Mouse (Mus musculus) forebrain, embryonic 12.5 days (tissue): Measurements from ENCODE around the gene Sergef. TPM values are rescaled to one million over a fixed set of nuclear protein-coding genes. Genes with fewer than 3 reads are reported as not detected.

ENCODE experiments used
- ATAC-seq: fragments of 200-750 bp; cut with Nextera tagmentation; 2 replicates; pipeline ENCODE4 v1.8.0; 2017; ENCODE audit warnings: moderate TSS enrichment; ENCODE audit not compliant: low FRiP score
- H3K27ac ChIP-seq: fragments of 300-500 bp; sonication (generic); 2 replicates; pipeline ENCODE4 v1.5.1; 2016; ENCODE audit warnings: mild to moderate bottlenecking
- H3K27me3 ChIP-seq: fragments of 300-500 bp; sonication (generic); 2 replicates; pipeline ENCODE4 v1.6.1; 2016; ENCODE audit warnings: mild to moderate bottlenecking
- H3K36me3 ChIP-seq: fragments of 300-500 bp; sonication (generic); replicated peaks from 2 replicates; pipeline ENCODE4 v1.6.1; 2016; ENCODE audit warnings: mild to moderate bottlenecking
- H3K4me1 ChIP-seq: fragments of 300-500 bp; sonication (generic); 2 replicates; pipeline ENCODE4 v1.6.1; 2016
- H3K4me2 ChIP-seq: fragments of 300-500 bp; sonication (generic); 2 replicates; pipeline ENCODE4 v1.6.1; 2016; ENCODE audit warnings: mild to moderate bottlenecking, moderate library complexity
- H3K4me3 ChIP-seq: fragments of 300-500 bp; sonication (generic); replicated peaks from 2 replicates; pipeline ENCODE4 v1.5.1; 2016; ENCODE audit warnings: mild to moderate bottlenecking
- H3K9ac ChIP-seq: fragments of 300-500 bp; sonication (generic); 2 replicates; pipeline ENCODE4 v1.6.1; 2016; ENCODE audit warnings: mild to moderate bottlenecking
- H3K9me3 ChIP-seq: fragments of 300-500 bp; sonication (generic); 2 replicates; pipeline ENCODE4 v1.6.1; 2016
- WGBS: fragments of 180-500 bp; shearing (Covaris S2); methylation state at CpG from one replicate; pipeline ENCODE4 v1.1.7; 2016; 5-methylcytosine and 5-hydroxymethylcytosine counted together
- polyA plus RNA-seq: library from polyadenylated mRNA; unstranded; fragments of >200 nt; fragmentation: Nextera tagmentation; extraction: Ambion mirVana; gene quantifications from 2 replicates; pipeline ENCODE4 v1.2.1, GENCODE M21; 2016

Sergef gene
- polyA plus RNA-seq, 1 experiment from 2014 or later = 19.0 TPM

GRCm38 (mm10) chr7:46417467-46417866 lies 222.1 kb downstream of the Sergef start:
- peaks cover 9% of the 10 kb centered on the region; the same call in 1 of the 2 replicates for H3K27me3 ChIP-seq
- 74% methylated on average over 7 of the region's 7 CpGs for WGBS
- peaks cover 14% of the 10 kb centered on the region for H3K4me1 ChIP-seq
- H3K4me3 ChIP-seq = no peak overlapping the region
- H3K36me3 ChIP-seq = no peaks in the 10 kb centered on the region
- H3K4me2 ChIP-seq = no peak overlapping the region
- no peak overlapping the region for H3K9ac ChIP-seq
- no peak overlapping the region for H3K27ac ChIP-seq
- H3K9me3 ChIP-seq = no peaks in the 10 kb centered on the region
- no peak for ATAC-seq

- Histone ChIP-seq H3K27ac (no peak overlapping the region), H3K36me3 (no peaks in the 10 kb centered on the region), H3K4me2 (no peak overlapping the region), H3K27me3 (peaks cover 9% of the 10 kb centered on the region; the same call in 1 of the 2 replicates), H3K4me3 (no peak overlapping the region), H3K9me3 (no peaks in the 10 kb centered on the region), H3K9ac (no peak overlapping the region), H3K4me1 (no peaks in the 10 kb centered on the region; the same call in 1 of the 2 replicates)
- no peak for ATAC-seq
- 81% methylated on average over 14 of the region's 14 CpGs for WGBS
These were observed 223.7 kb downstream of the Sergef start for GRCm38 (mm10) chr7:46415818-46416425.

- no peak for ATAC-seq
- Histone ChIP-seq H3K27me3 (peaks cover 9% of the 10 kb centered on the region; the same call in 1 of the 2 replicates), H3K4me1 (no peaks in the 10 kb centered on the region), H3K4me2 (no peak overlapping the region), H3K36me3 (no peaks in the 10 kb centered on the region), H3K27ac (no peak overlapping the region), H3K9me3 (no peaks in the 10 kb centered on the region), H3K9ac (no peak overlapping the region), H3K4me3 (no peak overlapping the region)
- WGBS = 74% methylated on average over 6 of the region's 6 CpGs
These were observed 225.5 kb downstream of the Sergef start for GRCm38 (mm10) chr7:46413959-46414725.

GRCm38 (mm10) chr7:46412823-46413222 lies 226.8 kb downstream of the Sergef start:
- no peaks in the 10 kb centered on the region for H3K4me1 ChIP-seq
- H3K4me2 ChIP-seq = no peak overlapping the region
- 70% methylated on average over 5 of the region's 5 CpGs for WGBS

GRCm38 (mm10) chr7:46410727-46411126 lies 228.9 kb downstream of the Sergef start:
- no peak for ATAC-seq
- Histone ChIP-seq H3K4me1 (no peaks in the 10 kb centered on the region), H3K36me3 (no peaks in the 10 kb centered on the region), H3K4me3 (no peak overlapping the region), H3K27ac (no peak overlapping the region), H3K4me2 (no peak overlapping the region), H3K9me3 (no peaks in the 10 kb centered on the region), H3K9ac (no peak overlapping the region), H3K27me3 (peaks cover 9% of the 10 kb centered on the region; the same call in 1 of the 2 replicates)
- 86% methylated on average over 6 of the region's 6 CpGs for WGBS

More at GRCm38 (mm10) chr7:46412823-46413222, 226.8 kb downstream of the Sergef start:
- no peaks in the 10 kb centered on the region for H3K36me3 ChIP-seq
- H3K9ac ChIP-seq = no peak overlapping the region
- H3K27me3 ChIP-seq = peaks cover 9% of the 10 kb centered on the region; the same call in 1 of the 2 replicates
- no peak for ATAC-seq
- H3K9me3 ChIP-seq = no peaks in the 10 kb centered on the region
- no peak overlapping the region for H3K27ac ChIP-seq
- no peak overlapping the region for H3K4me3 ChIP-seq

GRCm38 (mm10) chr7:46409204-46409789 lies 230.3 kb downstream of the Sergef start:
- no peak overlapping the region for H3K4me2 ChIP-seq
- H3K4me3 ChIP-seq = no peak overlapping the region
- H3K9me3 ChIP-seq = no peaks in the 10 kb centered on the region
- WGBS = 50% methylated on average over 12 of the region's 12 CpGs
- ATAC-seq = no peak
- H3K36me3 ChIP-seq = no peaks in the 10 kb centered on the region
- 0 out of 2 replicates have a peak, but pooled peaks cover 4% of the 10 kb centered on the region for H3K27me3 ChIP-seq
- H3K27ac ChIP-seq = no peak overlapping the region
- H3K4me1 ChIP-seq = no peaks in the 10 kb centered on the region
- no peak overlapping the region for H3K9ac ChIP-seq

GRCm38 (mm10) chr7:46408606-46409005 lies 231.0 kb downstream of the Sergef start:
- no peak overlapping the region for H3K27ac ChIP-seq
- no peaks in the 10 kb centered on the region for H3K9me3 ChIP-seq
- H3K4me2 ChIP-seq = no peak overlapping the region
- 0 out of 2 replicates have a peak, but pooled peaks cover 3% of the 10 kb centered on the region for H3K27me3 ChIP-seq
- H3K36me3 ChIP-seq = no peaks in the 10 kb centered on the region
- peaks cover 3% of the 10 kb centered on the region; the same call in 1 of the 2 replicates for H3K4me1 ChIP-seq
- 94% methylated on average over 9 of the region's 9 CpGs for WGBS
- H3K9ac ChIP-seq = no peak overlapping the region
- ATAC-seq = no peak
- H3K4me3 ChIP-seq = no peak overlapping the region

- peaks cover 20% of the 10 kb centered on the region for H3K27me3 ChIP-seq
- no peaks in the 10 kb centered on the region for H3K9me3 ChIP-seq
- no peak overlapping the region for H3K27ac ChIP-seq
- H3K36me3 ChIP-seq = no peaks in the 10 kb centered on the region
- no peak overlapping the region for H3K4me2 ChIP-seq
- ATAC-seq = no peak
- no peak overlapping the region for H3K9ac ChIP-seq
- WGBS = 88% methylated on average over 7 of the region's 7 CpGs
- no peak overlapping the region for H3K4me3 ChIP-seq
- peaks cover 12% of the 10 kb centered on the region for H3K4me1 ChIP-seq
These were observed 234.9 kb downstream of the Sergef start for GRCm38 (mm10) chr7:46404756-46405155.

GRCm38 (mm10) chr7:46403616-46404485 lies 235.8 kb downstream of the Sergef start:
- peaks cover 29% of the 10 kb centered on the region for H3K27me3 ChIP-seq
- H3K27ac ChIP-seq = no peak overlapping the region
- H3K4me2 ChIP-seq = no peak overlapping the region
- peaks cover 15% of the 10 kb centered on the region for H3K4me1 ChIP-seq
- ATAC-seq = no peak
- H3K9me3 ChIP-seq = no peaks in the 10 kb centered on the region
- H3K4me3 ChIP-seq = no peak overlapping the region
- H3K36me3 ChIP-seq = no peaks in the 10 kb centered on the region
- no peak overlapping the region for H3K9ac ChIP-seq
- 86% methylated on average over 15 of the region's 15 CpGs for WGBS

GRCm38 (mm10) chr7:46401371-46402180 lies 238.0 kb downstream of the Sergef start:
- Histone ChIP-seq H3K36me3 (no peaks in the 10 kb centered on the region), H3K27me3 (peaks cover 52% of the 10 kb centered on the region), H3K4me3 (no peak overlapping the region), H3K9ac (no peak overlapping the region), H3K27ac (no peak overlapping the region), H3K4me2 (no peak overlapping the region), H3K9me3 (no peaks in the 10 kb centered on the region), H3K4me1 (peaks cover 28% of the 10 kb centered on the region)
- no peak for ATAC-seq
- 81% methylated on average over 3 of the region's 3 CpGs for WGBS

GRCm38 (mm10) chr7:46400346-46400745 lies 239.3 kb downstream of the Sergef start:
- Histone ChIP-seq H3K27me3 (peaks cover 64% of the 10 kb centered on the region), H3K36me3 (no peaks in the 10 kb centered on the region), H3K4me2 (peak overlapping the region; percentile 79), H3K27ac (no peak overlapping the region), H3K9me3 (no peaks in the 10 kb centered on the region), H3K4me1 (peaks cover 28% of the 10 kb centered on the region), H3K4me3 (peak overlapping the region; percentile 15), H3K9ac (no peak overlapping the region)
- no peak for ATAC-seq
- WGBS = 49% methylated on average over 8 of the region's 8 CpGs
